Comparison of ENCODE assay signal across 39 mouse cellular contexts in the genomic region with DNA sequence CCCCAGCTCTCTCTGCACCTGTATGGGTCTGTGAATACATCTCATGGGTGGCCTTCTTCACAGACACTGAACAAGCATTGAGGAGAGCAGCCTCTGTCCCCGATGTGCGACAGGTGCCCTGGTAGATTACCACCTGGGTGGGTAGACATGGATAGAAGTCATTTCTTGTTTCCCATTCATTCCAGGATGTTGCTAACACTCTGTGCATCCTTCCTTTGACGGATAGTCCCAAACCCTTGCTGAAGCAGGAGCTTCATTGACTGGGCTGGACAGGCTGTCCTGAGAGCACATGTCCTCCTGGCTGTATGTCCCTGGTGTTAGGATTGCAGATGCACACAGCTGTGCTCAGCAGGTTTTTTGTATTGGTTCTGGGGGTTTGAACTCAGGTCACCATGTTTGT. TPM values are rescaled to one million over a fixed set of nuclear protein-coding genes. Genes with fewer than 3 reads are reported as not detected.
"Had no signal": no experiment of that assay in that cellular context is flagged by ENCODE, and none has a peak within 500 bp of the region (broad histone marks: within the 10 kb centered on the region; RNA-seq: fewer than 3 reads in every experiment).

No protein-coding gene starts in this region.

- H3K27ac ChIP-seq: limb, embryonic 10.5 days; limb, embryonic 12.5 days; limb, embryonic 13.5 days; limb, embryonic 15.5 days; liver, embryonic 12.5 days; liver, embryonic 13.5 days; liver, embryonic 14.5 days; liver, embryonic 15.5 days; lung, embryonic 15.5 days; macrophage; midbrain, embryonic 10.5 days; midbrain, embryonic 12.5 days; midbrain, embryonic 13.5 days; midbrain, embryonic 15.5 days; neural tube, embryonic 12.5 days had no signal

- H3K4me3 ChIP-seq: limb, embryonic 10.5 days; limb, embryonic 12.5 days; limb, embryonic 13.5 days; limb, embryonic 15.5 days; liver, embryonic 12.5 days; liver, embryonic 13.5 days; liver, embryonic 15.5 days; lung, embryonic 15.5 days; megakaryocyte, embryonic 14.5 days; midbrain, embryonic 10.5 days; midbrain, embryonic 12.5 days; midbrain, embryonic 13.5 days; midbrain, embryonic 15.5 days; myocyte; neural tube, embryonic 12.5 days had no signal

- H3K9me3 ChIP-seq: limb, embryonic 10.5 days; limb, embryonic 12.5 days; limb, embryonic 13.5 days; limb, embryonic 15.5 days; liver, embryonic 12.5 days; liver, embryonic 13.5 days; liver, embryonic 15.5 days; lung, embryonic 15.5 days; megakaryocyte, embryonic 14.5 days; midbrain, embryonic 10.5 days; midbrain, embryonic 12.5 days; midbrain, embryonic 13.5 days; midbrain, embryonic 15.5 days; neural tube, embryonic 12.5 days had no signal

- DNase-seq: left cerebral cortex, postnatal 4 days; liver; liver, embryonic 13.5 days; liver, postnatal 0 days; lung, adult 18-20 months; lung, adult 2 months; lung, embryonic 14.5 days; lung, postnatal 10 days; lung, postnatal 14 days; lung, postnatal 36 days; lung, postnatal 4 days; midbrain, embryonic 14.5 days had no signal

- H3K4me1 ChIP-seq: limb, embryonic 10.5 days; limb, embryonic 12.5 days; limb, embryonic 13.5 days; limb, embryonic 15.5 days; liver, embryonic 12.5 days; liver, embryonic 13.5 days; liver, embryonic 15.5 days; lung, embryonic 15.5 days; midbrain, embryonic 13.5 days; neural tube, embryonic 12.5 days had no signal

- H3K36me3 ChIP-seq: limb, embryonic 10.5 days; limb, embryonic 12.5 days; limb, embryonic 13.5 days; limb, embryonic 15.5 days; liver, embryonic 12.5 days; liver, embryonic 13.5 days; liver, embryonic 15.5 days; lung, embryonic 15.5 days; midbrain, embryonic 10.5 days; midbrain, embryonic 12.5 days; midbrain, embryonic 13.5 days; midbrain, embryonic 15.5 days; neural tube, embryonic 12.5 days had no signal

RNA-seq across cellular contexts. Expression of gene T, which starts 33.5 kb away (rescaled TPM):
- total RNA-seq: left cerebral cortex, postnatal 14 days; left cerebral cortex, postnatal 25 days; left cerebral cortex, postnatal 36 days; liver, adult 2 months; megakaryocyte progenitor cell, adult 5-6 weeks; megakaryocyte, adult 5-6 weeks; megakaryocyte-erythroid progenitor cell, adult 5-6 weeks; monocyte, adult 5-6 weeks had no signal
- polyA plus RNA-seq: liver, adult 2 months; liver, embryonic 11.5 days; liver, embryonic 12.5 days; liver, embryonic 13.5 days; liver, embryonic 15.5 days; liver, embryonic 16.5 days; liver, postnatal 0 days; lung, postnatal 0 days; macrophage had no signal

RNA-seq across cellular contexts. Expression of gene Pde10a, which starts 57.4 kb away (rescaled TPM):
- total RNA-seq: monocyte, adult 5-6 weeks had no signal
